Mouse (Mus musculus): ENCODE measurements around the gene Pde8a.
A peak's percentile ranks its signal among the peaks of the same experiment; 100 is the strongest.

Pde8a gene

GRCm38 (mm10) chr7:81214153-81214907 lies 934 bp downstream of the Pde8a start:
- TF ChIP-seq POU5F1 (IDR thresholded peaks at IDR 0.05; ENCODE audit: borderline replicate concordance, low read length) (no peak), NANOG (IDR thresholded peaks at IDR 0.05; ENCODE audit: borderline replicate concordance, low read length) (no peak), CTCF (conservative IDR thresholded peaks at IDR 0.05; ENCODE audit: low read length) (no peak)
- H3K27me3 ChIP-seq (ENCODE audit: insufficient read depth, low read length), result peaks cover 24% of the 10 kb centered on the region
- H3K36me3 ChIP-seq (ENCODE audit: insufficient read depth, low read length), result no peaks in the 10 kb centered on the region
- H3K4me1 ChIP-seq (replicated peaks; ENCODE audit: low read depth, low read length), result peaks cover 58% of the 10 kb centered on the region
- H3K9me3 ChIP-seq (ENCODE audit: low read length), result no peaks in the 10 kb centered on the region
- peak overlapping the region; percentile 82 for H3K4me3 ChIP-seq (replicated peaks; ENCODE audit: low read length)

GRCm38 (mm10) chr7:81215950-81216349 lies 2.6 kb downstream of the Pde8a start:
- Histone ChIP-seq H3K4me1 (replicated peaks; ENCODE audit: low read depth, low read length) (peaks cover 50% of the 10 kb centered on the region), H3K4me3 (replicated peaks; ENCODE audit: low read length) (no peak overlapping the region), H3K9me3 (ENCODE audit: low read length) (no peaks in the 10 kb centered on the region), H3K27me3 (ENCODE audit: insufficient read depth, low read length) (peaks cover 24% of the 10 kb centered on the region), H3K36me3 (ENCODE audit: insufficient read depth, low read length) (no peaks in the 10 kb centered on the region)
- TF ChIP-seq NANOG (IDR thresholded peaks at IDR 0.05; ENCODE audit: borderline replicate concordance, low read length) (no peak), CTCF (conservative IDR thresholded peaks at IDR 0.05; ENCODE audit: low read length) (no peak), POU5F1 (IDR thresholded peaks at IDR 0.05; ENCODE audit: borderline replicate concordance, low read length) (no peak)

GRCm38 (mm10) chr7:81219321-81219720 lies 5.9 kb downstream of the Pde8a start:
- TF ChIP-seq POU5F1 (IDR thresholded peaks at IDR 0.05; ENCODE audit: borderline replicate concordance, low read length) (no peak), NANOG (IDR thresholded peaks at IDR 0.05; ENCODE audit: borderline replicate concordance, low read length) (no peak), CTCF (conservative IDR thresholded peaks at IDR 0.05; ENCODE audit: low read length) (no peak)
- 0 out of 2 replicates have a peak overlapping the region, but pooled peaks have one; percentile 10 for H3K4me3 ChIP-seq (replicated peaks; ENCODE audit: low read length)
- peaks cover 11% of the 10 kb centered on the region for H3K27me3 ChIP-seq (ENCODE audit: insufficient read depth, low read length)
- H3K4me1 ChIP-seq (replicated peaks; ENCODE audit: low read depth, low read length), result peaks cover 36% of the 10 kb centered on the region
- 0 out of 2 replicates have a peak, but pooled peaks cover 2% of the 10 kb centered on the region for H3K9me3 ChIP-seq (ENCODE audit: low read length)
- H3K36me3 ChIP-seq (ENCODE audit: insufficient read depth, low read length), result no peaks in the 10 kb centered on the region

- H3K9me3 ChIP-seq (ENCODE audit: low read length), result 0 out of 2 replicates have a peak, but pooled peaks cover 2% of the 10 kb centered on the region
- no peak for TF ChIP-seq NANOG (IDR thresholded peaks at IDR 0.05; ENCODE audit: borderline replicate concordance, low read length)
- TF ChIP-seq POU5F1 (IDR thresholded peaks at IDR 0.05; ENCODE audit: borderline replicate concordance, low read length), result no peak
- TF ChIP-seq CTCF (conservative IDR thresholded peaks at IDR 0.05; ENCODE audit: low read length), result no peak
- H3K4me1 ChIP-seq (replicated peaks; ENCODE audit: low read depth, low read length), result peaks cover 32% of the 10 kb centered on the region
- H3K36me3 ChIP-seq (ENCODE audit: insufficient read depth, low read length), result no peaks in the 10 kb centered on the region
- H3K4me3 ChIP-seq (replicated peaks; ENCODE audit: low read length), result no peak overlapping the region
- H3K27me3 ChIP-seq (ENCODE audit: insufficient read depth, low read length), result peaks cover under 1% of the 10 kb centered on the region
Observed at GRCm38 (mm10) chr7:81220381-81220780, 7.0 kb downstream of the Pde8a start.

- no peaks in the 10 kb centered on the region for H3K27me3 ChIP-seq (ENCODE audit: insufficient read depth, low read length)
- TF ChIP-seq POU5F1 (IDR thresholded peaks at IDR 0.05; ENCODE audit: borderline replicate concordance, low read length), result no peak
- TF ChIP-seq CTCF (conservative IDR thresholded peaks at IDR 0.05; ENCODE audit: low read length), result no peak
- TF ChIP-seq NANOG (IDR thresholded peaks at IDR 0.05; ENCODE audit: borderline replicate concordance, low read length), result no peak
- H3K36me3 ChIP-seq (ENCODE audit: insufficient read depth, low read length), result no peaks in the 10 kb centered on the region
- peaks cover 19% of the 10 kb centered on the region for H3K4me1 ChIP-seq (replicated peaks; ENCODE audit: low read depth, low read length)
- H3K4me3 ChIP-seq (replicated peaks; ENCODE audit: low read length), result no peak overlapping the region
- 0 out of 2 replicates have a peak, but pooled peaks cover 2% of the 10 kb centered on the region for H3K9me3 ChIP-seq (ENCODE audit: low read length)
Observed at GRCm38 (mm10) chr7:81224260-81224659, 10.9 kb downstream of the Pde8a start.

- Histone ChIP-seq H3K27me3 (ENCODE audit: insufficient read depth, low read length) (no peaks in the 10 kb centered on the region), H3K9me3 (ENCODE audit: low read length) (no peaks in the 10 kb centered on the region), H3K4me3 (replicated peaks; ENCODE audit: low read length) (no peak overlapping the region), H3K4me1 (replicated peaks; ENCODE audit: low read depth, low read length) (peaks cover 20% of the 10 kb centered on the region), H3K36me3 (ENCODE audit: insufficient read depth, low read length) (no peaks in the 10 kb centered on the region)
- no peak for TF ChIP-seq CTCF (conservative IDR thresholded peaks at IDR 0.05; ENCODE audit: low read length)
- TF ChIP-seq NANOG (IDR thresholded peaks at IDR 0.05; ENCODE audit: borderline replicate concordance, low read length), result no peak
- TF ChIP-seq POU5F1 (IDR thresholded peaks at IDR 0.05; ENCODE audit: borderline replicate concordance, low read length), result no peak
Observed at GRCm38 (mm10) chr7:81230091-81230792, 16.8 kb downstream of the Pde8a start.

- Histone ChIP-seq H3K36me3 (ENCODE audit: insufficient read depth, low read length) (no peaks in the 10 kb centered on the region), H3K27me3 (ENCODE audit: insufficient read depth, low read length) (no peaks in the 10 kb centered on the region), H3K9me3 (ENCODE audit: low read length) (no peaks in the 10 kb centered on the region), H3K4me1 (replicated peaks; ENCODE audit: low read depth, low read length) (peaks cover 20% of the 10 kb centered on the region), H3K4me3 (replicated peaks; ENCODE audit: low read length) (no peak overlapping the region)
- TF ChIP-seq POU5F1 (IDR thresholded peaks at IDR 0.05; ENCODE audit: borderline replicate concordance, low read length) (no peak), NANOG (IDR thresholded peaks at IDR 0.05; ENCODE audit: borderline replicate concordance, low read length) (no peak), CTCF (conservative IDR thresholded peaks at IDR 0.05; ENCODE audit: low read length) (no peak)
Observed at GRCm38 (mm10) chr7:81232674-81233073, 19.3 kb downstream of the Pde8a start.

- H3K4me1 ChIP-seq (replicated peaks; ENCODE audit: low read depth, low read length), result peaks cover 10% of the 10 kb centered on the region
- TF ChIP-seq CTCF (conservative IDR thresholded peaks at IDR 0.05; ENCODE audit: low read length), result no peak
- TF ChIP-seq POU5F1 (IDR thresholded peaks at IDR 0.05; ENCODE audit: borderline replicate concordance, low read length), result no peak
- no peak for TF ChIP-seq NANOG (IDR thresholded peaks at IDR 0.05; ENCODE audit: borderline replicate concordance, low read length)
- no peaks in the 10 kb centered on the region for H3K9me3 ChIP-seq (ENCODE audit: low read length)
- H3K4me3 ChIP-seq (replicated peaks; ENCODE audit: low read length), result no peak overlapping the region
- H3K36me3 ChIP-seq (ENCODE audit: insufficient read depth, low read length), result no peaks in the 10 kb centered on the region
- H3K27me3 ChIP-seq (ENCODE audit: insufficient read depth, low read length), result no peaks in the 10 kb centered on the region
Observed at GRCm38 (mm10) chr7:81235117-81235516, 21.7 kb downstream of the Pde8a start.
